Mouse (Mus musculus): Measurements from ENCODE around the gene Ppp2r3d. TPM values are rescaled to one million over a fixed set of nuclear protein-coding genes. Genes with fewer than 3 reads are reported as not detected.

Ppp2r3d gene
- total and polyA plus RNA-seq, 2 experiments from 2014 or later, result 133 to 252 TPM

GRCm38 (mm10) chr9:124423552-124424291, 53.0 kb downstream of the Ppp2r3d start:
- Histone ChIP-seq H3K9ac (replicated peaks; ENCODE audit: low read depth, low read length) (peak overlapping the region; percentile 72), H3K9me3 (replicated peaks; ENCODE audit: control insufficient read depth, low read length) (no peaks in the 10 kb centered on the region), H3K4me3 (ENCODE audit: low read depth, low read length) (peak overlapping the region; percentile 71), H3K27ac (ENCODE audit: low read depth) (peak overlapping the region; percentile 99), H3K4me1 (ENCODE audit: control insufficient read depth, insufficient read depth) (no peaks in the 10 kb centered on the region), H3K36me3 (replicated peaks; ENCODE audit: control insufficient read depth, insufficient read depth, low read length) (no peaks in the 10 kb centered on the region), H3K27me3 (ENCODE audit: control insufficient read depth, insufficient read depth, low read length) (no peaks in the 10 kb centered on the region), H3K4me2 (ENCODE audit: low read depth, low read length) (peak overlapping the region; percentile 84)
- under 1% methylated on average over 73 of the region's 74 CpGs for WGBS
- ATAC-seq (ENCODE audit: insufficient read depth, low read depth) (peak; percentile 62), DNase-seq (ENCODE audit: low spot score) (peak; percentile 99)
- TF ChIP-seq EP300 (IDR thresholded peaks at IDR 0.05; ENCODE audit: low read depth), result peak; percentile 88; the same call in 1 of the 2 replicates
- no peak for TF ChIP-seq CTCF (IDR thresholded peaks at IDR 0.05; ENCODE audit: low read depth)

GRCm38 (mm10) chr9:124422900-124423551, 53.7 kb downstream of the Ppp2r3d start:
- no peaks in the 10 kb centered on the region for H3K9me3 ChIP-seq (replicated peaks; ENCODE audit: control insufficient read depth, low read length)
- DNase-seq (ENCODE audit: low spot score), result peak; percentile 99
- TF ChIP-seq CTCF (IDR thresholded peaks at IDR 0.05; ENCODE audit: low read depth) (peak; percentile 30), EP300 (IDR thresholded peaks at IDR 0.05; ENCODE audit: low read depth) (peak; percentile 57; the same call in 1 of the 2 replicates)
- H3K4me1 ChIP-seq (ENCODE audit: control insufficient read depth, insufficient read depth), result no peaks in the 10 kb centered on the region
- H3K27me3 ChIP-seq (ENCODE audit: control insufficient read depth, insufficient read depth, low read length), result no peaks in the 10 kb centered on the region
- no peaks in the 10 kb centered on the region for H3K36me3 ChIP-seq (replicated peaks; ENCODE audit: control insufficient read depth, insufficient read depth, low read length)
- under 1% methylated on average over 58 of the region's 59 CpGs for WGBS
- peak overlapping the region; percentile 84 for H3K4me2 ChIP-seq (ENCODE audit: low read depth, low read length)
- peak; percentile 65 for ATAC-seq (ENCODE audit: insufficient read depth, low read depth)
- H3K27ac ChIP-seq (ENCODE audit: low read depth), result peak overlapping the region; percentile 99
- H3K4me3 ChIP-seq (ENCODE audit: low read depth, low read length), result peak overlapping the region; percentile 71
- peak overlapping the region; percentile 72 for H3K9ac ChIP-seq (replicated peaks; ENCODE audit: low read depth, low read length)

- Histone ChIP-seq H3K4me2 (ENCODE audit: low read depth, low read length) (peak overlapping the region; percentile 84), H3K27me3 (ENCODE audit: control insufficient read depth, insufficient read depth, low read length) (no peaks in the 10 kb centered on the region), H3K27ac (ENCODE audit: low read depth) (peak overlapping the region; percentile 99), H3K36me3 (replicated peaks; ENCODE audit: control insufficient read depth, insufficient read depth, low read length) (no peaks in the 10 kb centered on the region), H3K9ac (replicated peaks; ENCODE audit: low read depth, low read length) (peak overlapping the region; percentile 72; the same call in 1 of the 2 replicates), H3K4me3 (ENCODE audit: low read depth, low read length) (peak overlapping the region; percentile 71), H3K4me1 (ENCODE audit: control insufficient read depth, insufficient read depth) (no peaks in the 10 kb centered on the region), H3K9me3 (replicated peaks; ENCODE audit: control insufficient read depth, low read length) (no peaks in the 10 kb centered on the region)
- WGBS, result 2% methylated on average over 21 of the region's 25 CpGs
- ATAC-seq (ENCODE audit: insufficient read depth, low read depth) (0 out of 2 replicates have a peak, but pooled peaks have one; percentile 0), DNase-seq (ENCODE audit: low spot score) (peak; percentile 69)
- TF ChIP-seq EP300 (IDR thresholded peaks at IDR 0.05; ENCODE audit: low read depth), result no peak
Observed at GRCm38 (mm10) chr9:124422427-124422826, 54.3 kb downstream of the Ppp2r3d start.

- Histone ChIP-seq H3K9ac (replicated peaks; ENCODE audit: low read depth, low read length) (no peak overlapping the region), H3K27me3 (ENCODE audit: control insufficient read depth, insufficient read depth, low read length) (no peaks in the 10 kb centered on the region), H3K4me2 (ENCODE audit: low read depth, low read length) (no peak overlapping the region), H3K4me1 (ENCODE audit: control insufficient read depth, insufficient read depth) (no peaks in the 10 kb centered on the region), H3K36me3 (replicated peaks; ENCODE audit: control insufficient read depth, insufficient read depth, low read length) (no peaks in the 10 kb centered on the region), H3K9me3 (replicated peaks; ENCODE audit: control insufficient read depth, low read length) (no peaks in the 10 kb centered on the region), H3K27ac (ENCODE audit: low read depth) (no peak overlapping the region), H3K4me3 (ENCODE audit: low read depth, low read length) (no peak overlapping the region)
- DNase-seq (ENCODE audit: low spot score) (no peak), ATAC-seq (ENCODE audit: insufficient read depth, low read depth) (no peak)
- TF ChIP-seq EP300 (IDR thresholded peaks at IDR 0.05; ENCODE audit: low read depth) (no peak), CTCF (IDR thresholded peaks at IDR 0.05; ENCODE audit: low read depth) (no peak)
Observed at GRCm38 (mm10) chr9:124412921-124413320, 63.8 kb downstream of the Ppp2r3d start.

GRCm38 (mm10) chr9:124411553-124411952, 65.1 kb downstream of the Ppp2r3d start:
- H3K4me2 ChIP-seq (ENCODE audit: low read depth, low read length), result no peak overlapping the region
- H3K36me3 ChIP-seq (replicated peaks; ENCODE audit: control insufficient read depth, insufficient read depth, low read length), result no peaks in the 10 kb centered on the region
- no peaks in the 10 kb centered on the region for H3K9me3 ChIP-seq (replicated peaks; ENCODE audit: control insufficient read depth, low read length)
- no peaks in the 10 kb centered on the region for H3K4me1 ChIP-seq (ENCODE audit: control insufficient read depth, insufficient read depth)
- ATAC-seq (ENCODE audit: insufficient read depth, low read depth) (no peak), DNase-seq (ENCODE audit: low spot score) (no peak)
- no peak overlapping the region for H3K27ac ChIP-seq (ENCODE audit: low read depth)
- TF ChIP-seq EP300 (IDR thresholded peaks at IDR 0.05; ENCODE audit: low read depth) (no peak), CTCF (IDR thresholded peaks at IDR 0.05; ENCODE audit: low read depth) (no peak)
- WGBS, result 47% methylated on average over 1 of the region's 1 CpGs
- H3K27me3 ChIP-seq (ENCODE audit: control insufficient read depth, insufficient read depth, low read length), result no peaks in the 10 kb centered on the region
- H3K9ac ChIP-seq (replicated peaks; ENCODE audit: low read depth, low read length), result no peak overlapping the region
- no peak overlapping the region for H3K4me3 ChIP-seq (ENCODE audit: low read depth, low read length)

Measured in heart, postnatal 0 days (tissue).